In genomic region chr3:30595111-30595832, GRCm38 (mm10) we compare ENCODE assay signal across 8 mouse cellular contexts. TPM values are rescaled to one million over a fixed set of nuclear protein-coding genes. Genes with fewer than 3 reads are reported as not detected.
DNase-seq lines count a peak whose midpoint lies in the region; ATAC-seq and TF ChIP-seq lines count a peak whose summit lies in the region.

No protein-coding gene starts in this region.

- no peak for TF ChIP-seq POLR2A in thymus, adult 2 months (IDR thresholded peaks at IDR 0.05; ENCODE audit: control insufficient read depth, extremely low read depth, insufficient read depth, low read length, poor library complexity)
- peak; percentile 25; the same call in 1 of the 2 replicates for TF ChIP-seq POLR2A in cerebellum, adult 2 months (IDR thresholded peaks at IDR 0.05; ENCODE audit: borderline replicate concordance, insufficient read depth, low read length)

- H3K27me3 ChIP-seq in thymus, adult 2 months (ENCODE audit: control insufficient read depth, insufficient read depth, low read length) = no peaks in the 10 kb centered on the region; the same call in 1 of the 2 replicates
- no peaks in the 10 kb centered on the region for H3K27me3 ChIP-seq in cerebellum, adult 2 months (ENCODE audit: control insufficient read depth, insufficient read depth, low read length)
- peaks cover 42% of the 10 kb centered on the region for H3K27me3 ChIP-seq in hindbrain, embryonic 10.5 days (ENCODE audit: insufficient read depth, poor library complexity, severe bottlenecking)

- WGBS in thymus, adult 2 months = 1% methylated on average over 62 of the region's 62 CpGs
- under 1% methylated on average over 62 of the region's 62 CpGs for WGBS in cerebellum, adult 2 months
- WGBS in hindbrain, embryonic 10.5 days = under 1% methylated on average over 62 of the region's 62 CpGs
- 2% methylated on average over 60 of the region's 62 CpGs for WGBS in macrophage (ENCODE audit: missing documents)

- H3K36me3 ChIP-seq in thymus, adult 2 months (ENCODE audit: control insufficient read depth, insufficient read depth, low read length) = no peaks in the 10 kb centered on the region
- H3K36me3 ChIP-seq in hindbrain, embryonic 10.5 days = no peaks in the 10 kb centered on the region
- H3K36me3 ChIP-seq in macrophage (ENCODE audit: inconsistent target) = no peaks in the 10 kb centered on the region

- no peaks in the 10 kb centered on the region for H3K9me3 ChIP-seq in hindbrain, embryonic 10.5 days

- peak; percentile 69 for ATAC-seq in frontal cortex, adult (ENCODE audit: low TSS enrichment)

- no peak for DNase-seq in thymus, adult 2 months
- DNase-seq in thymus, adult 18-20 months = no peak
- DNase-seq in cerebellum, adult 2 months = peak; percentile 63 to 67
- DNase-seq in hindbrain, embryonic 10.5 days (ENCODE audit: low spot score) = peak; percentile 65
- DNase-seq in layer of hippocampus, postnatal 25 days (ENCODE audit: extremely low spot score in 1 of 2, low spot score in 1 of 2) = peak; percentile 23 to 44
- DNase-seq in right cerebral cortex, postnatal 4 days = peak; percentile 50

- H3K27ac ChIP-seq in thymus, adult 2 months (ENCODE audit: control insufficient read depth, insufficient read depth, low read length) = no peak overlapping the region
- H3K27ac ChIP-seq in cerebellum, adult 2 months (ENCODE audit: insufficient read depth, low read length) = peak overlapping the region; percentile 22
- peak overlapping the region; percentile 91 for H3K27ac ChIP-seq in hindbrain, embryonic 10.5 days
- H3K27ac ChIP-seq in macrophage = no peak overlapping the region

- TF ChIP-seq CTCF in thymus, adult 2 months (IDR thresholded peaks at IDR 0.05; ENCODE audit: borderline replicate concordance, control insufficient read depth, extremely low read depth, insufficient read depth, low read length, poor library complexity) = no peak
- TF ChIP-seq CTCF in cerebellum, adult 2 months (IDR thresholded peaks at IDR 0.05; ENCODE audit: borderline replicate concordance, insufficient read depth, low read depth, low read length) = no peak

- peaks cover 7% of the 10 kb centered on the region for H3K4me1 ChIP-seq in thymus, adult 2 months (replicated peaks; ENCODE audit: control insufficient read depth, insufficient read depth, low read length)
- H3K4me1 ChIP-seq in cerebellum, adult 2 months (ENCODE audit: control insufficient read depth, insufficient read depth, low read length) = no peaks in the 10 kb centered on the region
- peaks cover 16% of the 10 kb centered on the region for H3K4me1 ChIP-seq in hindbrain, embryonic 10.5 days (replicated peaks)

- H3K4me3 ChIP-seq in thymus, adult 2 months (ENCODE audit: control insufficient read depth, insufficient read depth, low read length) = peak overlapping the region; percentile 53
- peak overlapping the region; percentile 81 for H3K4me3 ChIP-seq in cerebellum, adult 2 months (replicated peaks; ENCODE audit: insufficient read depth, low read depth, low read length)
- H3K4me3 ChIP-seq in hindbrain, embryonic 10.5 days = peak overlapping the region; percentile 81
- peak overlapping the region; percentile 34 for H3K4me3 ChIP-seq in macrophage (ENCODE audit: inconsistent target)

- no peaks in the 10 kb centered on the region for H3K79me2 ChIP-seq in macrophage (ENCODE audit: inconsistent target)

RNA-seq across cellular contexts. Expression of gene Actrt3, which starts 4.5 kb away (rescaled TPM):
- polyA plus RNA-seq in thymus, adult 2 months (2012; rRNA removed) = not detected in 2 replicates
- polyA plus RNA-seq in cerebellum, adult 2 months (2012; rRNA removed) = 1.8 and 2.5 TPM in 2 replicates
- polyA plus RNA-seq in hindbrain, embryonic 10.5 days (2016; fragmentation: Nextera tagmentation; extraction: Ambion mirVana) = 0.14 TPM in 1 of 2 replicates, not detected in the other
- total RNA-seq in layer of hippocampus, postnatal 25 days (2021) = under 1 TPM; 0.49 to 0.79 TPM
- total RNA-seq in macrophage (2018; cell fraction: chromatin; rRNA removed) = not detected
- total RNA-seq in macrophage (2018; cell fraction: cytosol; rRNA removed) = not detected
- not detected for total RNA-seq in macrophage (2018; cell fraction: nucleus; rRNA removed)
- not detected in 3 replicates for polyA plus RNA-seq in macrophage (2018)

RNA-seq across cellular contexts. Expression of gene Mynn, which starts 6.6 kb away (rescaled TPM):
- 11.6 and 14.0 TPM in 2 replicates for polyA plus RNA-seq in thymus, adult 2 months (2012; rRNA removed)
- 16.7 and 21.6 TPM in 2 replicates for polyA plus RNA-seq in cerebellum, adult 2 months (2012; rRNA removed)
- 24.3 and 28.1 TPM in 2 replicates for polyA plus RNA-seq in hindbrain, embryonic 10.5 days (2016; fragmentation: Nextera tagmentation; extraction: Ambion mirVana)
- total RNA-seq in layer of hippocampus, postnatal 25 days (2021) = 10 to 100 TPM; 17.8 to 18.9 TPM
- total RNA-seq in macrophage (2018; cell fraction: chromatin; rRNA removed) = 10 to 100 TPM; 14.3 to 37.3 (median 22.7) TPM
- 10 to 100 TPM in 22 of 26 experiments, 1 to 10 TPM in 4; 7.8 to 16.7 (median 12.8) TPM for total RNA-seq in macrophage (2018; cell fraction: cytosol; rRNA removed)
- total RNA-seq in macrophage (2018; cell fraction: nucleus; rRNA removed) = 10 to 100 TPM; 15.3 to 36.8 (median 23.4) TPM
- polyA plus RNA-seq in macrophage (2018) = 9.8 to 10.6 TPM (median 9.9 TPM) in 3 replicates

RNA-seq across cellular contexts. Expression of gene Mecom, which starts 47.5 kb away (rescaled TPM):
- polyA plus RNA-seq in thymus, adult 2 months (2012; rRNA removed) = 0.54 and 0.92 TPM in 2 replicates
- polyA plus RNA-seq in cerebellum, adult 2 months (2012; rRNA removed) = 2.6 and 4.3 TPM in 2 replicates
- polyA plus RNA-seq in hindbrain, embryonic 10.5 days (2016; fragmentation: Nextera tagmentation; extraction: Ambion mirVana) = 25.8 and 26.7 TPM in 2 replicates
- 1 to 10 TPM; 2.8 to 3.9 TPM for total RNA-seq in layer of hippocampus, postnatal 25 days (2021)
- total RNA-seq in macrophage (2018; cell fraction: chromatin; rRNA removed) = 1 to 10 TPM in 1 of 26 experiments, under 1 TPM in 2, not detected in 23; 0.12 to 3.5 (median 0.37) TPM
- not detected for total RNA-seq in macrophage (2018; cell fraction: cytosol; rRNA removed)
- total RNA-seq in macrophage (2018; cell fraction: nucleus; rRNA removed) = not detected
- not detected in 3 replicates for polyA plus RNA-seq in macrophage (2018)

RNA-seq across cellular contexts. Expression of gene Lrriq4, which starts 49.0 kb away (rescaled TPM):
- not detected in 2 replicates for polyA plus RNA-seq in thymus, adult 2 months (2012; rRNA removed)
- polyA plus RNA-seq in cerebellum, adult 2 months (2012; rRNA removed) = not detected in 2 replicates
- polyA plus RNA-seq in hindbrain, embryonic 10.5 days (2016; fragmentation: Nextera tagmentation; extraction: Ambion mirVana) = not detected in 2 replicates
- not detected for total RNA-seq in layer of hippocampus, postnatal 25 days (2021)
- total RNA-seq in macrophage (2018; cell fraction: chromatin; rRNA removed) = not detected
- not detected for total RNA-seq in macrophage (2018; cell fraction: cytosol; rRNA removed)
- not detected for total RNA-seq in macrophage (2018; cell fraction: nucleus; rRNA removed)
- polyA plus RNA-seq in macrophage (2018) = not detected in 3 replicates

RNA-seq across cellular contexts. Expression of gene Lrrc34, which starts 52.4 kb away (rescaled TPM):
- polyA plus RNA-seq in thymus, adult 2 months (2012; rRNA removed) = 0.04 and 0.06 TPM in 2 replicates
- polyA plus RNA-seq in cerebellum, adult 2 months (2012; rRNA removed) = 0.21 and 0.24 TPM in 2 replicates
- polyA plus RNA-seq in hindbrain, embryonic 10.5 days (2016; fragmentation: Nextera tagmentation; extraction: Ambion mirVana) = 3.6 and 4.0 TPM in 2 replicates
- total RNA-seq in layer of hippocampus, postnatal 25 days (2021) = not detected
- not detected for total RNA-seq in macrophage (2018; cell fraction: chromatin; rRNA removed)
- total RNA-seq in macrophage (2018; cell fraction: cytosol; rRNA removed) = not detected
- total RNA-seq in macrophage (2018; cell fraction: nucleus; rRNA removed) = not detected
- not detected in 3 replicates for polyA plus RNA-seq in macrophage (2018)

Comparison
In these comparisons a context has a peak if more than half of its experiments do, and no peak if none do; other contexts are left out.
1. DNase-seq: peak in cerebellum, adult 2 months (2 of 2), hindbrain, embryonic 10.5 days (single experiment), layer of hippocampus, postnatal 25 days (2 of 2) and right cerebral cortex, postnatal 4 days (single experiment); none in thymus, adult 2 months (single experiment) and thymus, adult 18-20 months (0 of 2).
2. H3K27ac ChIP-seq: peak in cerebellum, adult 2 months (single experiment) and hindbrain, embryonic 10.5 days (single experiment); none in thymus, adult 2 months (single experiment) and macrophage (single experiment).
3. Peak in every context shown above with its lines, with median percentiles within 50 percentile points of each other: H3K4me3 ChIP-seq.